Mouse (Mus musculus): ENCODE results near the gene Pi4ka. TPM values are rescaled to one million over a fixed set of nuclear protein-coding genes. Genes with fewer than 3 reads are reported as not detected.

Gene Pi4ka
- total and polyA plus RNA-seq, 2 experiments from 2014 or later: 47.7 to 154 TPM

GRCm38 (mm10) chr16:17382306-17382705 lies 23.8 kb downstream of the Pi4ka start:
- Histone ChIP-seq H3K36me3 (ENCODE audit: insufficient read depth, low read length) (peaks cover 45% of the 10 kb centered on the region; the same call in 1 of the 2 replicates), H3K27me3 (ENCODE audit: insufficient read depth, low read length) (no peaks in the 10 kb centered on the region), H3K9ac (replicated peaks; ENCODE audit: low read length) (no peak overlapping the region), H3K27ac (no peak overlapping the region), H3K4me2 (ENCODE audit: low read depth, low read length) (no peak overlapping the region), H3K9me3 (ENCODE audit: low read length) (no peaks in the 10 kb centered on the region), H3K4me3 (ENCODE audit: low read length) (no peak overlapping the region), H3K4me1 (ENCODE audit: insufficient read depth, low read length) (no peaks in the 10 kb centered on the region)
- no peak for DNase-seq (ENCODE audit: low spot score)
- no peak for ATAC-seq
- no peak for TF ChIP-seq CTCF (IDR thresholded peaks at IDR 0.05; ENCODE audit: low read depth)
- 96% methylated on average over 4 of the region's 4 CpGs for WGBS

GRCm38 (mm10) chr16:17358787-17359186 lies 47.3 kb downstream of the Pi4ka start:
- H3K36me3 ChIP-seq (ENCODE audit: insufficient read depth, low read length): peaks cover 45% of the 10 kb centered on the region
- H3K27ac ChIP-seq: no peak overlapping the region
- H3K27me3 ChIP-seq (ENCODE audit: insufficient read depth, low read length): no peaks in the 10 kb centered on the region
- no peak for ATAC-seq
- DNase-seq (ENCODE audit: low spot score): no peak
- no peak overlapping the region for H3K4me2 ChIP-seq (ENCODE audit: low read depth, low read length)
- H3K4me3 ChIP-seq (ENCODE audit: low read length): no peak overlapping the region
- no peaks in the 10 kb centered on the region for H3K9me3 ChIP-seq (ENCODE audit: low read length)
- no peaks in the 10 kb centered on the region for H3K4me1 ChIP-seq (ENCODE audit: insufficient read depth, low read length)
- no peak overlapping the region for H3K9ac ChIP-seq (replicated peaks; ENCODE audit: low read length)
- WGBS: 98% methylated on average over 4 of the region's 4 CpGs
- no peak for TF ChIP-seq CTCF (IDR thresholded peaks at IDR 0.05; ENCODE audit: low read depth)

- WGBS: 91% methylated on average over 6 of the region's 6 CpGs
- DNase-seq (ENCODE audit: low spot score) (no peak), ATAC-seq (no peak)
Measured at GRCm38 (mm10) chr16:17356031-17356430, 50.1 kb downstream of the Pi4ka start.

GRCm38 (mm10) chr16:17346766-17347165 lies 59.3 kb downstream of the Pi4ka start:
- 89% methylated on average over 1 of the region's 1 CpGs for WGBS
- ATAC-seq (no peak), DNase-seq (ENCODE audit: low spot score) (no peak)
- Histone ChIP-seq H3K9ac (replicated peaks; ENCODE audit: low read length) (no peak overlapping the region), H3K4me1 (ENCODE audit: insufficient read depth, low read length) (no peaks in the 10 kb centered on the region), H3K9me3 (ENCODE audit: low read length) (no peaks in the 10 kb centered on the region), H3K27me3 (ENCODE audit: insufficient read depth, low read length) (no peaks in the 10 kb centered on the region), H3K36me3 (ENCODE audit: insufficient read depth, low read length) (peaks cover 54% of the 10 kb centered on the region), H3K4me2 (ENCODE audit: low read depth, low read length) (no peak overlapping the region), H3K27ac (no peak overlapping the region), H3K4me3 (ENCODE audit: low read length) (no peak overlapping the region)
- TF ChIP-seq CTCF (IDR thresholded peaks at IDR 0.05; ENCODE audit: low read depth): no peak

More at GRCm38 (mm10) chr16:17356031-17356430, 50.1 kb downstream of the Pi4ka start:
- Histone ChIP-seq H3K27ac (no peak overlapping the region), H3K9ac (replicated peaks; ENCODE audit: low read length) (no peak overlapping the region), H3K4me3 (ENCODE audit: low read length) (no peak overlapping the region), H3K27me3 (ENCODE audit: insufficient read depth, low read length) (no peaks in the 10 kb centered on the region), H3K36me3 (ENCODE audit: insufficient read depth, low read length) (peaks cover 66% of the 10 kb centered on the region), H3K4me2 (ENCODE audit: low read depth, low read length) (no peak overlapping the region), H3K4me1 (ENCODE audit: insufficient read depth, low read length) (no peaks in the 10 kb centered on the region), H3K9me3 (ENCODE audit: low read length) (no peaks in the 10 kb centered on the region)
- TF ChIP-seq CTCF (IDR thresholded peaks at IDR 0.05; ENCODE audit: low read depth): no peak

GRCm38 (mm10) chr16:17345813-17346155 lies 60.3 kb downstream of the Pi4ka start:
- no peak overlapping the region for H3K9ac ChIP-seq (replicated peaks; ENCODE audit: low read length)
- H3K36me3 ChIP-seq (ENCODE audit: insufficient read depth, low read length): peaks cover 45% of the 10 kb centered on the region
- DNase-seq (ENCODE audit: low spot score) (no peak), ATAC-seq (no peak)
- H3K4me3 ChIP-seq (ENCODE audit: low read length): no peak overlapping the region
- 93% methylated on average over 2 of the region's 2 CpGs for WGBS
- H3K27me3 ChIP-seq (ENCODE audit: insufficient read depth, low read length): no peaks in the 10 kb centered on the region
- no peak for TF ChIP-seq CTCF (IDR thresholded peaks at IDR 0.05; ENCODE audit: low read depth)
- H3K4me1 ChIP-seq (ENCODE audit: insufficient read depth, low read length): no peaks in the 10 kb centered on the region
- no peak overlapping the region for H3K27ac ChIP-seq
- H3K9me3 ChIP-seq (ENCODE audit: low read length): no peaks in the 10 kb centered on the region
- no peak overlapping the region for H3K4me2 ChIP-seq (ENCODE audit: low read depth, low read length)

GRCm38 (mm10) chr16:17345141-17345812 lies 60.8 kb downstream of the Pi4ka start:
- 86% methylated on average over 8 of the region's 8 CpGs for WGBS
- Histone ChIP-seq H3K9me3 (ENCODE audit: low read length) (no peaks in the 10 kb centered on the region), H3K4me3 (ENCODE audit: low read length) (no peak overlapping the region), H3K36me3 (ENCODE audit: insufficient read depth, low read length) (peaks cover 39% of the 10 kb centered on the region), H3K4me2 (ENCODE audit: low read depth, low read length) (no peak overlapping the region), H3K27me3 (ENCODE audit: insufficient read depth, low read length) (no peaks in the 10 kb centered on the region), H3K9ac (replicated peaks; ENCODE audit: low read length) (no peak overlapping the region), H3K27ac (no peak overlapping the region), H3K4me1 (ENCODE audit: insufficient read depth, low read length) (no peaks in the 10 kb centered on the region)
- DNase-seq (ENCODE audit: low spot score) (no peak), ATAC-seq (no peak)
- no peak for TF ChIP-seq CTCF (IDR thresholded peaks at IDR 0.05; ENCODE audit: low read depth)

GRCm38 (mm10) chr16:17341847-17342246 lies 64.3 kb downstream of the Pi4ka start:
- WGBS: 90% methylated on average over 4 of the region's 4 CpGs

More at GRCm38 (mm10) chr16:17341847-17342246, 64.3 kb downstream of the Pi4ka start:
- TF ChIP-seq CTCF (IDR thresholded peaks at IDR 0.05; ENCODE audit: low read depth): no peak
- H3K27me3 ChIP-seq (ENCODE audit: insufficient read depth, low read length): no peaks in the 10 kb centered on the region
- DNase-seq (ENCODE audit: low spot score) (no peak), ATAC-seq (no peak)
- H3K9ac ChIP-seq (replicated peaks; ENCODE audit: low read length): no peak overlapping the region
- no peak overlapping the region for H3K4me3 ChIP-seq (ENCODE audit: low read length)
- no peaks in the 10 kb centered on the region for H3K9me3 ChIP-seq (ENCODE audit: low read length)
- H3K4me1 ChIP-seq (ENCODE audit: insufficient read depth, low read length): no peaks in the 10 kb centered on the region
- H3K4me2 ChIP-seq (ENCODE audit: low read depth, low read length): no peak overlapping the region
- H3K27ac ChIP-seq: no peak overlapping the region
- H3K36me3 ChIP-seq (ENCODE audit: insufficient read depth, low read length): peaks cover 27% of the 10 kb centered on the region
